Mouse (Mus musculus) central nervous system, embryonic 18 days (tissue): Measurements from ENCODE around the gene Gm21310. TPM values are rescaled to one million over a fixed set of nuclear protein-coding genes. Genes with fewer than 3 reads are reported as not detected.

Source experiments
- polyA plus RNA-seq: library from polyadenylated mRNA; depleted of rRNA; stranded (reverse); fragments of >200 nt; gene quantifications from 2 replicates; pipeline ENCODE4 v1.2.3, GENCODE M21; 2012; rRNA removed

Gene Gm21310
- polyA plus RNA-seq = not detected in 2 replicates

DNA sequence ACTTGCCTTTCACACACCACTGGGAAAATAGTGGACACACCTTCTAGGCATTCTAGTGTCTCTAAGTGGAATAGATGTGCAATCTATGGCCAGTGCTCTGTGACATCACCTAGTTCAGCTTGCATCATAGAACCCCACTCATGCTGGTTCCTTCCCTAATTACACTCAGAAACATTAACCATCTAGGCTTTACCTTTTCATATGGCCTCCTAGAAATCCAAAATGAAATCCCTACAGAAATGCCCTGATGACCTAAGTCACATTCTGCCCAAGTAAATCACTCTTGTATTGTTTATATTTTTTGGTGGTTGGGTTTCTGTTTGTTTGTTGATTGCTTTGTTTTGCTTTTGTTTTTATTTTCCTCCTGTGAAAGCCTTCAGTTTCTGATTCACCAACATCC, at the start of gene Gm21310:
TSS of gene Gm21310 (minus strand) at position 101 of the 400 bp plus-strand sequence.

Other genes starting within 250 kb of the Gm21310 start
- not detected in 2 replicates for gene Gm20834, start 177.4 kb upstream of the Gm21310 start, polyA plus RNA-seq